Mouse (Mus musculus) heart, adult 9 months (tissue): ENCODE measurements at regions not wholly inside any gene's neighbourhood (a gene's known extent, or its start where the extent isn't known, plus 50 kb on each side); places are given as distances from the start of the nearest gene placed in this dataset.

Source experiments
- DNase-seq, 2 experiments: peaks; one replicate each; pipeline ENCODE4 v3.0.0; 2022; ENCODE audit warnings: low spot score in 2 of 2

- DNase-seq = no peak
Observed at GRCm38 (mm10) chr5:77487837-77488827, 80.3 kb upstream of the Igfbp7 start.

GRCm38 (mm10) chr5:77483053-77483717 lies 75.3 kb upstream of the Igfbp7 start:
- DNase-seq = no peak

- DNase-seq = no peak
Observed at GRCm38 (mm10) chr5:77481811-77482210, 74.0 kb upstream of the Igfbp7 start.

GRCm38 (mm10) chr5:77477794-77478193 lies 70.0 kb upstream of the Igfbp7 start:
- no peak for DNase-seq

GRCm38 (mm10) chr5:77473896-77474486 lies 66.2 kb upstream of the Igfbp7 start:
- DNase-seq = no peak

- DNase-seq = no peak
Observed at GRCm38 (mm10) chr5:77469236-77469766, 61.5 kb upstream of the Igfbp7 start.

GRCm38 (mm10) chr5:77468467-77468866 lies 60.6 kb upstream of the Igfbp7 start:
- DNase-seq = peak; percentile 52 to 77

- peak; percentile 29 to 62 for DNase-seq
Observed at GRCm38 (mm10) chr5:77464851-77465548, 57.2 kb upstream of the Igfbp7 start.

- DNase-seq = peak; percentile 82 to 92
Observed at GRCm38 (mm10) chr5:77459896-77460717, 52.3 kb upstream of the Igfbp7 start.
